Mouse (Mus musculus): ENCODE data around the gene Afmid. TPM values are rescaled to one million over a fixed set of nuclear protein-coding genes. Genes with fewer than 3 reads are reported as not detected.
"Not testable (repeated sequence)": the region's sequence is repeated elsewhere in the genome, so short reads cannot be mapped to it uniquely, and the experiment has no call there.

The Afmid gene
- polyA plus RNA-seq, 1 experiment from 2014 or later = 7.1 TPM

GRCm38 (mm10) chr11:117828149-117828887, 2.6 kb downstream of the Afmid start:
- no peak overlapping the region for H3K9ac ChIP-seq
- H3K4me2 ChIP-seq (replicated peaks) = no peak overlapping the region
- no peaks in the 10 kb centered on the region for H3K36me3 ChIP-seq (replicated peaks; ENCODE audit: control insufficient read depth, insufficient read depth)
- DNase-seq (ENCODE audit: low spot score) (no peak), ATAC-seq (ENCODE audit: low FRiP score) (no peak)
- H3K27ac ChIP-seq = 0 out of 2 replicates have a peak overlapping the region, but pooled peaks have one; percentile 15
- no peaks in the 10 kb centered on the region for H3K27me3 ChIP-seq (ENCODE audit: control insufficient read depth, insufficient read depth, low read length)
- no peak overlapping the region for H3K4me3 ChIP-seq (replicated peaks; ENCODE audit: low read length)
- H3K4me1 ChIP-seq (replicated peaks; ENCODE audit: control insufficient read depth, insufficient read depth, low read length) = peaks cover 31% of the 10 kb centered on the region
- WGBS = 78% methylated on average over 18 of the region's 18 CpGs
- H3K9me3 ChIP-seq (ENCODE audit: control insufficient read depth, low read length) = no peaks in the 10 kb centered on the region

GRCm38 (mm10) chr11:117828888-117829604, 3.3 kb downstream of the Afmid start:
- peak overlapping the region; percentile 15; the same call in 1 of the 2 replicates for H3K27ac ChIP-seq
- no peaks in the 10 kb centered on the region for H3K36me3 ChIP-seq (replicated peaks; ENCODE audit: control insufficient read depth, insufficient read depth)
- 59% methylated on average over 9 of the region's 9 CpGs for WGBS
- H3K4me2 ChIP-seq (replicated peaks) = no peak overlapping the region
- no peak overlapping the region for H3K9ac ChIP-seq
- DNase-seq (ENCODE audit: low spot score) = no peak
- H3K9me3 ChIP-seq (ENCODE audit: control insufficient read depth, low read length) = no peaks in the 10 kb centered on the region
- ATAC-seq (ENCODE audit: low FRiP score) = no peak
- no peaks in the 10 kb centered on the region for H3K27me3 ChIP-seq (ENCODE audit: control insufficient read depth, insufficient read depth, low read length)
- no peak overlapping the region for H3K4me3 ChIP-seq (replicated peaks; ENCODE audit: low read length)
- peaks cover 29% of the 10 kb centered on the region for H3K4me1 ChIP-seq (replicated peaks; ENCODE audit: control insufficient read depth, insufficient read depth, low read length)

GRCm38 (mm10) chr11:117829671-117830215, 4.0 kb downstream of the Afmid start:
- Histone ChIP-seq H3K27me3 (ENCODE audit: control insufficient read depth, insufficient read depth, low read length) (no peaks in the 10 kb centered on the region), H3K27ac (no peak overlapping the region), H3K4me3 (replicated peaks; ENCODE audit: low read length) (no peak overlapping the region), H3K36me3 (replicated peaks; ENCODE audit: control insufficient read depth, insufficient read depth) (no peaks in the 10 kb centered on the region), H3K9me3 (ENCODE audit: control insufficient read depth, low read length) (no peaks in the 10 kb centered on the region), H3K9ac (no peak overlapping the region), H3K4me1 (replicated peaks; ENCODE audit: control insufficient read depth, insufficient read depth, low read length) (peaks cover 23% of the 10 kb centered on the region), H3K4me2 (replicated peaks) (no peak overlapping the region)
- WGBS = 71% methylated on average over 2 of the region's 2 CpGs
- no peak for DNase-seq (ENCODE audit: low spot score)
- no peak for ATAC-seq (ENCODE audit: low FRiP score)

GRCm38 (mm10) chr11:117830401-117830800, 4.7 kb downstream of the Afmid start:
- no peaks in the 10 kb centered on the region for H3K27me3 ChIP-seq (ENCODE audit: control insufficient read depth, insufficient read depth, low read length)
- DNase-seq (ENCODE audit: low spot score) (no peak), ATAC-seq (ENCODE audit: low FRiP score) (no peak)
- no peaks in the 10 kb centered on the region for H3K36me3 ChIP-seq (replicated peaks; ENCODE audit: control insufficient read depth, insufficient read depth)
- peaks cover 19% of the 10 kb centered on the region for H3K4me1 ChIP-seq (replicated peaks; ENCODE audit: control insufficient read depth, insufficient read depth, low read length)
- no peaks in the 10 kb centered on the region for H3K9me3 ChIP-seq (ENCODE audit: control insufficient read depth, low read length)
- WGBS = 74% methylated on average over 9 of the region's 9 CpGs
- H3K4me3 ChIP-seq (replicated peaks; ENCODE audit: low read length) = no peak overlapping the region
- no peak overlapping the region for H3K9ac ChIP-seq
- no peak overlapping the region for H3K27ac ChIP-seq
- H3K4me2 ChIP-seq (replicated peaks) = no peak overlapping the region

GRCm38 (mm10) chr11:117832086-117832969, 6.6 kb downstream of the Afmid start:
- H3K9ac ChIP-seq = peak overlapping the region; percentile 26; the same call in 1 of the 2 replicates
- peak overlapping the region; percentile 30 for H3K4me3 ChIP-seq (replicated peaks; ENCODE audit: low read length)
- 17% methylated on average over 28 of the region's 28 CpGs for WGBS
- H3K27me3 ChIP-seq (ENCODE audit: control insufficient read depth, insufficient read depth, low read length) = no peaks in the 10 kb centered on the region
- no peaks in the 10 kb centered on the region for H3K9me3 ChIP-seq (ENCODE audit: control insufficient read depth, low read length)
- H3K4me1 ChIP-seq (replicated peaks; ENCODE audit: control insufficient read depth, insufficient read depth, low read length) = peaks cover 8% of the 10 kb centered on the region
- 0 out of 2 replicates have a peak overlapping the region, but pooled peaks have one; percentile 12 for H3K27ac ChIP-seq
- H3K36me3 ChIP-seq (replicated peaks; ENCODE audit: control insufficient read depth, insufficient read depth) = no peaks in the 10 kb centered on the region
- ATAC-seq (ENCODE audit: low FRiP score) = peak; percentile 74; the same call in 1 of the 2 replicates
- H3K4me2 ChIP-seq (replicated peaks) = peak overlapping the region; percentile 51
- DNase-seq (ENCODE audit: low spot score) = peak; percentile 68

- not testable (repeated sequence) for H3K9ac ChIP-seq; ATAC-seq (ENCODE audit: low FRiP score); H3K9me3 ChIP-seq (ENCODE audit: control insufficient read depth, low read length); H3K27ac ChIP-seq; H3K27me3 ChIP-seq (ENCODE audit: control insufficient read depth, insufficient read depth, low read length); DNase-seq (ENCODE audit: low spot score); H3K4me1 ChIP-seq (replicated peaks; ENCODE audit: control insufficient read depth, insufficient read depth, low read length); H3K4me3 ChIP-seq (replicated peaks; ENCODE audit: low read length); H3K4me2 ChIP-seq (replicated peaks); H3K36me3 ChIP-seq (replicated peaks; ENCODE audit: control insufficient read depth, insufficient read depth)
- 93% methylated on average over 4 of the region's 6 CpGs for WGBS
Measured at GRCm38 (mm10) chr11:117833509-117833908, 7.8 kb downstream of the Afmid start.

- no peak for DNase-seq (ENCODE audit: low spot score)
- Histone ChIP-seq H3K36me3 (replicated peaks; ENCODE audit: control insufficient read depth, insufficient read depth) (no peaks in the 10 kb centered on the region), H3K27me3 (ENCODE audit: control insufficient read depth, insufficient read depth, low read length) (no peaks in the 10 kb centered on the region), H3K9ac (no peak overlapping the region), H3K4me3 (replicated peaks; ENCODE audit: low read length) (no peak overlapping the region), H3K4me2 (replicated peaks) (no peak overlapping the region), H3K27ac (no peak overlapping the region), H3K4me1 (replicated peaks; ENCODE audit: control insufficient read depth, insufficient read depth, low read length) (peaks cover 4% of the 10 kb centered on the region; the same call in 1 of the 2 replicates), H3K9me3 (ENCODE audit: control insufficient read depth, low read length) (no peaks in the 10 kb centered on the region)
- ATAC-seq (ENCODE audit: low FRiP score) = no peak
- 93% methylated on average over 8 of the region's 8 CpGs for WGBS
Measured at GRCm38 (mm10) chr11:117834086-117834485, 8.4 kb downstream of the Afmid start.

GRCm38 (mm10) chr11:117836306-117836705, 10.6 kb downstream of the Afmid start:
- Histone ChIP-seq H3K4me2 (replicated peaks) (peak overlapping the region; percentile 35), H3K27ac (no peak overlapping the region), H3K9ac (no peak overlapping the region), H3K4me3 (replicated peaks; ENCODE audit: low read length) (no peak overlapping the region), H3K36me3 (replicated peaks; ENCODE audit: control insufficient read depth, insufficient read depth) (no peaks in the 10 kb centered on the region), H3K4me1 (replicated peaks; ENCODE audit: control insufficient read depth, insufficient read depth, low read length) (no peaks in the 10 kb centered on the region), H3K9me3 (ENCODE audit: control insufficient read depth, low read length) (no peaks in the 10 kb centered on the region), H3K27me3 (ENCODE audit: control insufficient read depth, insufficient read depth, low read length) (no peaks in the 10 kb centered on the region)
- DNase-seq (ENCODE audit: low spot score) = no peak
- ATAC-seq (ENCODE audit: low FRiP score) = no peak
- WGBS = 24% methylated on average over 13 of the region's 13 CpGs

All from hindbrain, embryonic 14.5 days (tissue).